Mouse (Mus musculus): ENCODE results near the gene Olfr860. TPM values are rescaled to one million over a fixed set of nuclear protein-coding genes. Genes with fewer than 3 reads are reported as not detected.
"Not testable (repeated sequence)": the region's sequence is repeated elsewhere in the genome, so short reads cannot be mapped to it uniquely, and the experiment has no call there.

Olfr860 gene
- not detected in 2 replicates for polyA plus RNA-seq (2015; fragmentation: Nextera tagmentation; extraction: Ambion mirVana)

- H3K9me3 ChIP-seq (replicated peaks): no peaks in the 10 kb centered on the region
- no peak within 1 kb of the TSS for H3K4me2 ChIP-seq
- no peak within 1 kb of the TSS for H3K4me3 ChIP-seq
- H3K27ac ChIP-seq: no peak within 1 kb of the TSS
- no peak for ATAC-seq (replicated peaks; ENCODE audit: insufficient number of reproducible peaks, insufficient read depth, low FRiP score, low read depth)
- H3K9ac ChIP-seq: no peak within 1 kb of the TSS
- 69% methylated on average over 1 of the region's 1 CpGs for WGBS
- H3K27me3 ChIP-seq: no peaks in the 10 kb centered on the region
- H3K36me3 ChIP-seq: no peaks in the 10 kb centered on the region
- no peaks in the 10 kb centered on the region for H3K4me1 ChIP-seq (replicated peaks)
These were observed at the start of gene Olfr860 for GRCm38 (mm10) chr9:19849647-19850046. Gene Olfr860 (minus strand): TSS chr9:19849747.

GRCm38 (mm10) chr9:19887904-19888303 is 38.4 kb upstream of the Olfr860 start, which contains the start of gene Olfr862:
Gene Olfr862 (minus strand): TSS chr9:19888004.
- H3K27me3 ChIP-seq: no peaks in the 10 kb centered on the region
- H3K9ac ChIP-seq: no peak within 1 kb of the TSS
- no peaks in the 10 kb centered on the region for H3K4me1 ChIP-seq (replicated peaks)
- H3K4me2 ChIP-seq: no peak within 1 kb of the TSS
- H3K27ac ChIP-seq: no peak within 1 kb of the TSS
- no peaks in the 10 kb centered on the region for H3K9me3 ChIP-seq (replicated peaks)
- ATAC-seq (replicated peaks; ENCODE audit: insufficient number of reproducible peaks, insufficient read depth, low FRiP score, low read depth): no peak
- H3K4me3 ChIP-seq: no peak within 1 kb of the TSS
- no peaks in the 10 kb centered on the region for H3K36me3 ChIP-seq

GRCm38 (mm10) chr9:19804606-19805005 is 44.9 kb downstream of the Olfr860 start, which contains the start of gene Olfr859:
Gene Olfr859 (plus strand): TSS chr9:19804906.
- not testable (repeated sequence) for H3K4me2 ChIP-seq; H3K4me1 ChIP-seq (replicated peaks); ATAC-seq (replicated peaks; ENCODE audit: insufficient number of reproducible peaks, insufficient read depth, low FRiP score, low read depth); H3K9me3 ChIP-seq (replicated peaks); H3K27ac ChIP-seq; H3K9ac ChIP-seq; H3K4me3 ChIP-seq; H3K36me3 ChIP-seq; H3K27me3 ChIP-seq
- 70% methylated on average over 1 of the region's 1 CpGs for WGBS

GRCm38 (mm10) chr9:19803000-19803399 is 46.5 kb downstream of the Olfr860 start:
- Histone ChIP-seq H3K4me1 (replicated peaks) (no peaks in the 10 kb centered on the region), H3K4me2 (no peak overlapping the region), H3K4me3 (no peak overlapping the region), H3K27me3 (no peaks in the 10 kb centered on the region), H3K9me3 (replicated peaks) (no peaks in the 10 kb centered on the region), H3K27ac (no peak overlapping the region), H3K36me3 (no peaks in the 10 kb centered on the region), H3K9ac (no peak overlapping the region)
- 64% methylated on average over 1 of the region's 1 CpGs for whole genome bisulfite sequencing
- no peak for ATAC-seq (replicated peaks; ENCODE audit: insufficient number of reproducible peaks, insufficient read depth, low FRiP score, low read depth)

Other genes starting within 250 kb of the Olfr860 start
- gene Zfp317, start 227.6 kb downstream of the Olfr860 start, polyA plus RNA-seq (2015; fragmentation: Nextera tagmentation; extraction: Ambion mirVana): 16.4 and 19.0 TPM in 2 replicates
- not detected in 2 replicates for gene Olfr857, start 140.3 kb downstream of the Olfr860 start, polyA plus RNA-seq (2015; fragmentation: Nextera tagmentation; extraction: Ambion mirVana)
- not detected in 2 replicates for gene Olfr58, start 69.5 kb downstream of the Olfr860 start, polyA plus RNA-seq (2015; fragmentation: Nextera tagmentation; extraction: Ambion mirVana)
- gene Olfr859, start 44.8 kb downstream of the Olfr860 start, polyA plus RNA-seq (2015; fragmentation: Nextera tagmentation; extraction: Ambion mirVana): not detected in 2 replicates
- gene Olfr862, start 38.3 kb upstream of the Olfr860 start, polyA plus RNA-seq (2015; fragmentation: Nextera tagmentation; extraction: Ambion mirVana): not detected in 2 replicates
- 0.10 and 0.19 TPM in 2 replicates for gene Olfr77, start 67.1 kb upstream of the Olfr860 start, polyA plus RNA-seq (2015; fragmentation: Nextera tagmentation; extraction: Ambion mirVana)
- not detected in 2 replicates for gene Olfr866, start 178.3 kb upstream of the Olfr860 start, polyA plus RNA-seq (2015; fragmentation: Nextera tagmentation; extraction: Ambion mirVana)
- gene Olfr867, start 207.8 kb upstream of the Olfr860 start, polyA plus RNA-seq (2015; fragmentation: Nextera tagmentation; extraction: Ambion mirVana): not detected in 2 replicates
- not detected in 2 replicates for gene Olfr868, start 248.9 kb upstream of the Olfr860 start, polyA plus RNA-seq (2015; fragmentation: Nextera tagmentation; extraction: Ambion mirVana)